Mouse (Mus musculus): ENCODE measurements at regions not wholly inside any gene's neighbourhood (a gene's known extent, or its start where the extent isn't known, plus 50 kb on each side); places are given as distances from the start of the nearest gene placed in this dataset.
A peak's percentile ranks its signal among the peaks of the same experiment; 100 is the strongest.

DNA sequence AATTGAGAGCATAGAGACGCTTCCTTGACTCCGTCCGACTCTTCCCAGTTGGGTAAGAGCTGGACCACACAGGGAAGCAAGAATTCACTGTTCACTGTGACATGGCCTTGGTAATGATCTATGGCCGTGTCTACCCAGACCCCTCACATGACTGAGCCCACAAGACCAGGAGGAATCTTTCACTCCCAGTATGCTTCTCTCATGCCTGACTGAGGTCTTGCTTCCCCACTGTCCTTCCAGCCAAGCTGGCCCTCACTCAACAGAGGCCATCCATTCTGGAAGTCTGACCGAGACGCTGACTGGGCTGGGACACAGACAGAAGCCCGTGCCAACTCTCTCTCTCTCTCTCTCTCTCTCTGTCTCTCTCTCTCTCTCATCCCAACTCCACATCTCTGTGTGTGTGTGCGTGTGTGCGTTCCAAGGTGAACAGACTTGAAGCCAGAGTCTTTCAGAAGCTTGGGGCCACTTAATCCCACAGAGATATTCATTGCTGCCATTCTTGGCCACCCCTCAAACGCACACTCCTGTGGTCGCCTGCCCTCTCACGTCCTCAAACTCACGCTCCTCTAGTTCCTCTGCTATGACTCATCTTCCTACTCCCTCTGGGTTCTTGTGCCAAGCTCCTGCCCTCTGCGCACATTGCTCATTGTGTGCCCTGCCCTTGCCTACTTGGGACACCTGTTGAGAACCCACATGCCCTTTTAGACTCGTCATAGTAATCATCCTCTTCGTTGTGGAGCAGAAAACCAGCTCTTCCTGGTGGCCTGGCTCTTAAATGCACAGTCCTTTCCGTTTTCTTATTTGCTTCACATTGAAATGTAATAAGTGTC, 197.2 kb upstream of the Usp25 start:
- no peaks in the 10 kb centered on the region for H3K9me3 ChIP-seq (ENCODE audit: control insufficient read depth, low read length)
- DNase-seq: no peak

DNA sequence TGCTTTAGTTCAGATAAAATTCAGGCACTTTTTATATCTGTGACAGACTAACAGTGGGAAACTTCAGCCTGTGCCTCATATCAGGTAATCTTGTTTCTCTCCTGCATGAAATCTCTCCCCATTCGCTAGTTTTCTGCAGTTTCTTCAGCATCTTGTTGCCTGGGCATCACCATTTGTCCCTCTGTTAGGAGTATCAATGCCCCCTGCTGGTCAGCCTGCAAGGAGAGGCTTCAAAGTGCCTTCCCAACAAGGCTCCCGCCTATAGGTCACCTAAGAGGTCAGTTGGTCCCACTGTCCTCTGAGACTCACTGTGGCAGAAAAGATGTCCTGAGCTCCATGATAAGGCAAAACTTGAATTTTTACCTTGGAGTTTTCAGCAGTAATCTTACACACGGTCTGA, 209.8 kb upstream of the Usp25 start:
- no peaks in the 10 kb centered on the region for H3K36me3 ChIP-seq (ENCODE audit: control insufficient read depth, insufficient read depth, low read length)
- no peak overlapping the region for H3K4me2 ChIP-seq (ENCODE audit: low read length)
- no peak overlapping the region for H3K4me3 ChIP-seq (replicated peaks; ENCODE audit: low read depth, low read length)
- no peaks in the 10 kb centered on the region for H3K9me3 ChIP-seq (ENCODE audit: control insufficient read depth, low read length)
- no peak overlapping the region for H3K27ac ChIP-seq (replicated peaks; ENCODE audit: low read depth, low read length)
- 34% methylated on average over 3 of the region's 3 CpGs for WGBS
- no peak overlapping the region for H3K9ac ChIP-seq (replicated peaks; ENCODE audit: low read length)
- no peaks in the 10 kb centered on the region for H3K4me1 ChIP-seq (ENCODE audit: control insufficient read depth, insufficient read depth, low read length)
- ATAC-seq (ENCODE audit: low FRiP score, low TSS enrichment) (no peak), DNase-seq (peak; percentile 67)
- no peaks in the 10 kb centered on the region for H3K27me3 ChIP-seq (ENCODE audit: control insufficient read depth, insufficient read depth, low read length)

More for the DNA sequence above, 197.2 kb upstream of the Usp25 start:
- WGBS: 94% methylated on average over 17 of the region's 17 CpGs
- H3K4me3 ChIP-seq (replicated peaks; ENCODE audit: low read depth, low read length): no peak overlapping the region
- no peak overlapping the region for H3K4me2 ChIP-seq (ENCODE audit: low read length)
- H3K36me3 ChIP-seq (ENCODE audit: control insufficient read depth, insufficient read depth, low read length): no peaks in the 10 kb centered on the region
- ATAC-seq (ENCODE audit: low FRiP score, low TSS enrichment): no peak
- no peaks in the 10 kb centered on the region for H3K4me1 ChIP-seq (ENCODE audit: control insufficient read depth, insufficient read depth, low read length)
- H3K9ac ChIP-seq (replicated peaks; ENCODE audit: low read length): no peak overlapping the region
- no peak overlapping the region for H3K27ac ChIP-seq (replicated peaks; ENCODE audit: low read depth, low read length)
- H3K27me3 ChIP-seq (ENCODE audit: control insufficient read depth, insufficient read depth, low read length): no peaks in the 10 kb centered on the region

DNA sequence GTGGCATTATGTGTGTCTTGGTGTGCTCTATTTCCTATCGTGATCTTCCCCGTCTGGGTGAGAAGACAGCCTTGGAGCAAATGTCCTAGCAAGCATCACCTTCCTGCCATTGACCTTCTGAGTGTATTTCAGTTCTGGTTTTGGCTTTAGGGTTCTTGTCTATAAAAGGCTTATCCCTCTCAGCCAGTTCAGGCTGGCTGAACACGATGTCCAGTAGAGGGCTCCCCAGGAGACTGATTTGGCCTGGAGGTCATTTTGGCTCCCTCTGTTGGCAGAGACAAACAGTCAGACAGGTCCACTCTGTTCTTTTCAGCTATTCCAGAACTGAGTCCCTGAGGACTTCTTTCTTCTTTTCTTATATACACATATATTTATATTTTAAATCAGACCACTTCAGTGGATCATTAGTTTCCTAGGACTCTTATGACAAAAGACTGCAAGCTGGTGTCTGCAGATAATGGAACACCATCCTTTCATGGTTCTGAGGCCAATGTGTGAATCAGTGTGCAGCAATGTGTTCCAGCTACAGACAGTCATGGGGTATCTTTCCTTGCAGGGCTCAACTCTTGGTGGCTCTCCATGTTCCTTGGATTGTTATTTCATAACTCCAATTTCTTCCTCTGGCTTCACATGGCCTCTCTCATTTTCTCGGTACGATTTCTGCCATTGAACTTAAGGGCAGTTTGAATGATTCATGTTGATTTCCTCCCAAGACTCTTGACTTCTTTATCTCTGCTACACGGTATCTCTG, 226.9 kb upstream of the Usp25 start:
- WGBS: 77% methylated on average over 6 of the region's 6 CpGs
- DNase-seq (peak; percentile 40), ATAC-seq (ENCODE audit: low FRiP score, low TSS enrichment) (no peak)
- Histone ChIP-seq H3K27me3 (ENCODE audit: control insufficient read depth, insufficient read depth, low read length) (no peaks in the 10 kb centered on the region), H3K4me3 (replicated peaks; ENCODE audit: low read depth, low read length) (no peak overlapping the region), H3K4me2 (ENCODE audit: low read length) (no peak overlapping the region), H3K4me1 (ENCODE audit: control insufficient read depth, insufficient read depth, low read length) (no peaks in the 10 kb centered on the region), H3K9me3 (ENCODE audit: control insufficient read depth, low read length) (no peaks in the 10 kb centered on the region), H3K9ac (replicated peaks; ENCODE audit: low read length) (no peak overlapping the region), H3K27ac (replicated peaks; ENCODE audit: low read depth, low read length) (no peak overlapping the region), H3K36me3 (ENCODE audit: control insufficient read depth, insufficient read depth, low read length) (no peaks in the 10 kb centered on the region)

DNA sequence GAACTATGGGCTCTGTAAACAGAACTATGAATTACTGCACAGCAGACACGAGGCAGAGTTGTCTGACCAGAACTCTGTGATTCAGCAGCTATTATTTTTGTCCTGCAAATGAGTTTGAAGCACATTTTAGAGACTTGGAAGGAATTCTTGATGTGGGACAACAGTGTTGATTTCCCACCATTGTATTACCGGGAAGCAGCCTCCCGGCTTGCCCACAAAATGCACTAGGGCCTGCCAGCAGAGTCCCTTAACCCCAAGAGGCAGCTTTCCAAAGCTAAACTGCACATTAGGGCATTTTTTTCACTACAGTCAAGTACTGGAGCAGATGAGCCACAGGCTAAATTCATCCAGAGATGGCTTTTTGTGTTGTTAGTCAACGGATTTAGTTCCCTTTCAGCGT, 230.8 kb upstream of the Usp25 start:
- WGBS: 83% methylated on average over 5 of the region's 5 CpGs
- H3K4me3 ChIP-seq (replicated peaks; ENCODE audit: low read depth, low read length): no peak overlapping the region
- ATAC-seq (ENCODE audit: low FRiP score, low TSS enrichment) (no peak), DNase-seq (no peak)
- no peaks in the 10 kb centered on the region for H3K27me3 ChIP-seq (ENCODE audit: control insufficient read depth, insufficient read depth, low read length)
- H3K27ac ChIP-seq (replicated peaks; ENCODE audit: low read depth, low read length): no peak overlapping the region
- no peaks in the 10 kb centered on the region for H3K4me1 ChIP-seq (ENCODE audit: control insufficient read depth, insufficient read depth, low read length)
- no peaks in the 10 kb centered on the region for H3K36me3 ChIP-seq (ENCODE audit: control insufficient read depth, insufficient read depth, low read length)
- H3K4me2 ChIP-seq (ENCODE audit: low read length): no peak overlapping the region
- no peak overlapping the region for H3K9ac ChIP-seq (replicated peaks; ENCODE audit: low read length)
- no peaks in the 10 kb centered on the region for H3K9me3 ChIP-seq (ENCODE audit: control insufficient read depth, low read length)

DNA sequence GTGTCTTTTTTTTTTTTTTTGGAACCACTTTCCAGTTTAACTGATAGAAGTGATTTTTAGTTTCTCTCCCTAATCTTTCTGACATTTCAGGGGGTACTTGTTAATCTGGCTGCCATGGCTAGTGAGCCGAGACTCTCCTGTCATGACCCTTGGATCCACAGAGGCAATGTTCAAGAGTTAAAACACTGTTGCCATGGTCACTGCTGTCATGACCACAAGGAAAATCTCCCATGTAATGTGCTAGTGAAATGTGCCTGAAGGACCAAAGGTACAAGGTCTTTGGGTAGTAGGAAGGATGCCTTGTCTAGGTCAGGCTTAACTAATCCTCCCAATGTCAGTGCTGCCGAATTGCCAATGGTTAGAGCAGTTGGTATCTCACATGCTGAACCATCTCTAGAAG, 237.7 kb upstream of the Usp25 start:
- no peak for ATAC-seq (ENCODE audit: low FRiP score, low TSS enrichment)
- WGBS: 7% methylated on average over 2 of the region's 2 CpGs
- DNase-seq: no peak

DNA sequence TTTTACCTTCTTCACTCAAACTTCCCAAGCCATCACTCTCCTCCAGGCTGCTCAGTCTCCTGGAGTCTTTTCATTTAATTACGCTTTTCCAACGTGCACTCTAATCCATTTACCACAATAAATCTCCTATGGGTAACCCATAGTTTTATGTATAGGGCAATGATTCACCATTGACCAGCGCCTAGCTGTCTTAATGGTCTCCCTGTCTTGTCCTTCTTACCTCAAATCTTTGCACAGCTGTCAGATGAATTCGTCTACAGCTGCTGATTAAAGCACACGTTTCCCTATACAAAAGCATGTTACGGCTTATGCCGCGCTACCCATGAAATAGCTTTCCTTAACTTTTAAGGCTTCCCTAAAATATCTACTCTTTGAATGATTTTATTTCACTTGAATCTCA, 239.5 kb upstream of the Usp25 start:
- Histone ChIP-seq H3K9me3 (ENCODE audit: control insufficient read depth, low read length) (no peaks in the 10 kb centered on the region), H3K4me2 (ENCODE audit: low read length) (no peak overlapping the region), H3K4me3 (replicated peaks; ENCODE audit: low read depth, low read length) (no peak overlapping the region), H3K27me3 (ENCODE audit: control insufficient read depth, insufficient read depth, low read length) (no peaks in the 10 kb centered on the region), H3K27ac (replicated peaks; ENCODE audit: low read depth, low read length) (no peak overlapping the region), H3K9ac (replicated peaks; ENCODE audit: low read length) (no peak overlapping the region), H3K4me1 (ENCODE audit: control insufficient read depth, insufficient read depth, low read length) (peaks cover 5% of the 10 kb centered on the region; the same call in 1 of the 2 replicates), H3K36me3 (ENCODE audit: control insufficient read depth, insufficient read depth, low read length) (no peaks in the 10 kb centered on the region)
- ATAC-seq (ENCODE audit: low FRiP score, low TSS enrichment) (no peak), DNase-seq (no peak)
- WGBS: 16% methylated on average over 8 of the region's 8 CpGs

More for the DNA sequence above, 237.7 kb upstream of the Usp25 start:
- no peak overlapping the region for H3K4me2 ChIP-seq (ENCODE audit: low read length)
- H3K9ac ChIP-seq (replicated peaks; ENCODE audit: low read length): no peak overlapping the region
- no peaks in the 10 kb centered on the region for H3K27me3 ChIP-seq (ENCODE audit: control insufficient read depth, insufficient read depth, low read length)
- H3K4me3 ChIP-seq (replicated peaks; ENCODE audit: low read depth, low read length): no peak overlapping the region
- H3K9me3 ChIP-seq (ENCODE audit: control insufficient read depth, low read length): no peaks in the 10 kb centered on the region
- H3K27ac ChIP-seq (replicated peaks; ENCODE audit: low read depth, low read length): no peak overlapping the region
- peaks cover 5% of the 10 kb centered on the region; the same call in 1 of the 2 replicates for H3K4me1 ChIP-seq (ENCODE audit: control insufficient read depth, insufficient read depth, low read length)
- H3K36me3 ChIP-seq (ENCODE audit: control insufficient read depth, insufficient read depth, low read length): no peaks in the 10 kb centered on the region

DNA sequence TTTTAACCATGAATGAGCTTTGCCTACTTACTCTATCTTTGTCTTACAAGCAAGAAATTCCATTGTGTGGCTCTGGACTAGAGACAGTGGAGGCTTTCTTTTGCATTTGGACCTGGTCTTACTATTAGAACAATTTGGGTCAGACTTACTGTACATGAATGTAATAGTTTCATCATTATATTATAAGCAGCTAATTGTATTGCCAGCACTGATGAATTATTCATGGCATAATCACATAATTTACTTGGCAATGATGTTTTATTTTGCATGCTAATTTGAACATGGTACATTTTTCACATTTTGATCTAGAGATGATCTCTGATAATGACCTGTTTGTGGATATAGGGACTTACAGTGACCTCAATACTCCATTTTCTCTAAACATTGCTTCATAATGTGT, 240.0 kb upstream of the Usp25 start:
- no peak overlapping the region for H3K4me3 ChIP-seq (replicated peaks; ENCODE audit: low read depth, low read length)
- DNase-seq (no peak), ATAC-seq (ENCODE audit: low FRiP score, low TSS enrichment) (no peak)
- no peak overlapping the region for H3K9ac ChIP-seq (replicated peaks; ENCODE audit: low read length)
- H3K4me1 ChIP-seq (ENCODE audit: control insufficient read depth, insufficient read depth, low read length): peaks cover 5% of the 10 kb centered on the region; the same call in 1 of the 2 replicates
- no peaks in the 10 kb centered on the region for H3K9me3 ChIP-seq (ENCODE audit: control insufficient read depth, low read length)
- H3K4me2 ChIP-seq (ENCODE audit: low read length): no peak overlapping the region
- no peaks in the 10 kb centered on the region for H3K27me3 ChIP-seq (ENCODE audit: control insufficient read depth, insufficient read depth, low read length)
- H3K27ac ChIP-seq (replicated peaks; ENCODE audit: low read depth, low read length): no peak overlapping the region
- no peaks in the 10 kb centered on the region for H3K36me3 ChIP-seq (ENCODE audit: control insufficient read depth, insufficient read depth, low read length)

DNA sequence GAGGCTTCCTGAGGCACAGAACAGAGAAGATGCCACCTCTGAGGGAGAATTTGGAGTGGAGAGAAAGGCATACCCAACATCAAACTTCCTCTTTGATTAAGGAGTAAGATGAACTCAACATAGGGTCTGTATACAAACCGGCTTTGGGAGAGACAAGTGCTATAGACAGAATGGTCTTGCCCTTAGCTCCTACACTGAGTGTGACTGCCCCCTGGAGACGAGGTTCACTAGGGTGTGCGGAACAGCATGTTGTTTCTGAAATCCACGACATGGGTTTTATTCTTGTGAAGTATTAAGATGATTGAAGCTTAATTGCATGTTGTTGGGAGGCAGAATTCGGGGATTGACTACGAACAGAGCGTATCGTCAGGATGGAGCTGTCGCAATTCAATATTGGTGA, 244.9 kb upstream of the Usp25 start:
- Histone ChIP-seq H3K4me2 (ENCODE audit: low read length) (no peak overlapping the region), H3K9ac (replicated peaks; ENCODE audit: low read length) (no peak overlapping the region), H3K36me3 (ENCODE audit: control insufficient read depth, insufficient read depth, low read length) (no peaks in the 10 kb centered on the region), H3K4me1 (ENCODE audit: control insufficient read depth, insufficient read depth, low read length) (no peaks in the 10 kb centered on the region), H3K27me3 (ENCODE audit: control insufficient read depth, insufficient read depth, low read length) (no peaks in the 10 kb centered on the region), H3K27ac (replicated peaks; ENCODE audit: low read depth, low read length) (no peak overlapping the region), H3K4me3 (replicated peaks; ENCODE audit: low read depth, low read length) (no peak overlapping the region), H3K9me3 (ENCODE audit: control insufficient read depth, low read length) (no peaks in the 10 kb centered on the region)
- WGBS: 84% methylated on average over 9 of the region's 9 CpGs
- DNase-seq (no peak), ATAC-seq (ENCODE audit: low FRiP score, low TSS enrichment) (no peak)

DNA sequence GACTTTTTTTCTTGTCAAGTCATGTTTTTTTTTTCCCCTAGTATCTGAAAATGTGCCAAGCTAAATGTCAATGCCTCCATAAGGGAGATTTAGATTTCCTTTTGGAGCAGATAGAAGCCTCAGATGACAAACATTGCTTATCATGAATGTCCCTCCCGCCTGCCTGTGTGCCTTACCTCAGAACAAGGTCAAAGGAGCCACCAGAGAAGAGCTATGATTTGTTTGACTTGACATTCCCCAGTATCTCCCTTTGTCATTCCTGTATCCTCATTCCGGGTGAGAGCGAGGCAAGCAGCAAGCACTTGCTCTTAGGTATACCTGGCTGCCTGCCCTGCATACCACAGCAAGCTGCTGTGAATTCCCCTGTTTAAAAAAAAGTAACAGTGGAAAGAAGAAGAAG, 246.9 kb upstream of the Usp25 start:
- no peaks in the 10 kb centered on the region for H3K4me1 ChIP-seq (ENCODE audit: control insufficient read depth, insufficient read depth, low read length)
- DNase-seq (no peak), ATAC-seq (ENCODE audit: low FRiP score, low TSS enrichment) (no peak)
- H3K4me3 ChIP-seq (replicated peaks; ENCODE audit: low read depth, low read length): no peak overlapping the region
- no peak overlapping the region for H3K9ac ChIP-seq (replicated peaks; ENCODE audit: low read length)
- 88% methylated on average over 3 of the region's 3 CpGs for WGBS
- no peaks in the 10 kb centered on the region for H3K27me3 ChIP-seq (ENCODE audit: control insufficient read depth, insufficient read depth, low read length)
- H3K36me3 ChIP-seq (ENCODE audit: control insufficient read depth, insufficient read depth, low read length): no peaks in the 10 kb centered on the region
- no peak overlapping the region for H3K27ac ChIP-seq (replicated peaks; ENCODE audit: low read depth, low read length)
- H3K9me3 ChIP-seq (ENCODE audit: control insufficient read depth, low read length): no peaks in the 10 kb centered on the region
- no peak overlapping the region for H3K4me2 ChIP-seq (ENCODE audit: low read length)

All from midbrain, embryonic 14.5 days (tissue).